In the genomic region with DNA sequence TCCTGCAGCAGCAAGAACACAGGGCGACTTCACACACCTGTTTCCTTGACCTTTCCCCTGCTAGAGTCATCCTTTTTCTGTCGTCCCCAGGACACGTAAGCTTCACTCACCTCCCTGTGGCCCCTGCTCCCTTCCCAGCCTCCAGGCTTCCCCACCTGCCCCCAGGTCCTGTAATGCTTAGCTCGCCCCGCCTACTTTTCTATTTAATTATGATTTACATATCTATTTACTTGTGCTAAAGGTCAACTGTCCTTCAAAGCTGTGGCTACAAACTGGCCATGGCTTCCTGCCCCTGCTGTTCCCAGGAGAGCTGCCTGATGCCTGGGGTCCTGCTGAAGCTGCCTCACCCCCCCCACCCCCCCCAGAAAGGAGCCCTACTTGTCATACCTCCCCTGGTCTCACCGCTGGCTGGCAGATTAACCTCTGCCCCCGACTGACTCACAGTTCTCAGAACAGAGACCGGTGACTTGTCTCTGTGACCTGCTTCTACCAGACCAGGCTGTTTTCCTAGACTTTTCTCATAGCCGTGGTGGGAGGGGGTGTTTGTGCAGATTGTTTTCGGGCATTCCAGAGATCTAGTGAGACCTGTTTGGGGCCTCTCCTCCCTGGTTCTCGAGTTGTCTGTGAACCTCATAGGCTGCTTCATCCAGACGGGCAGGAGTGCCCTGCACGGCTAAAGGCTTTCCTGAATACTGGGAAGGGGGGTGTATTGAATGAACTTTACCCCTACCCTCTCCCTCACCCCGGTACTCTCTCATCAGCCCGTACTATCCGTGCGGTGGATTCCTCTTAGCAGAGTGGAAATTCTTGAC, we compare ENCODE assay signal across 9 mouse cellular contexts. TPM values are rescaled to one million over a fixed set of nuclear protein-coding genes. Genes with fewer than 3 reads are reported as not detected.
DNase-seq lines count a peak whose midpoint lies in the region; ATAC-seq and TF ChIP-seq lines count a peak whose summit lies in the region.
"Had no signal": no experiment of that assay in that cellular context is flagged by ENCODE, and none has a peak within 500 bp of the region (broad histone marks: within the 10 kb centered on the region; RNA-seq: fewer than 3 reads in every experiment).

No protein-coding gene starts in this region.

- no peak overlapping the region for H3K9ac ChIP-seq in lung, embryonic 14.5 days
- 0 out of 2 replicates have a peak overlapping the region, but pooled peaks have one; percentile 29 for H3K9ac ChIP-seq in hindbrain, embryonic 13.5 days
- H3K9ac ChIP-seq in limb, embryonic 13.5 days: no peak overlapping the region
- H3K9ac ChIP-seq in stomach, postnatal 0 days (ENCODE audit: low read length): peak overlapping the region; percentile 47; the same call in 1 of the 2 replicates

- intact Hi-C loops in left cerebral cortex, postnatal 14 days (cut with DNase I): no loop called here

- no peaks in the 10 kb centered on the region for H3K9me3 ChIP-seq in lung, embryonic 14.5 days (ENCODE audit: low read depth, low read length)
- H3K9me3 ChIP-seq in hindbrain, embryonic 13.5 days: no peaks in the 10 kb centered on the region
- no peaks in the 10 kb centered on the region for H3K9me3 ChIP-seq in limb, embryonic 13.5 days
- H3K9me3 ChIP-seq in stomach, postnatal 0 days (ENCODE audit: control insufficient read depth, low read length): no peaks in the 10 kb centered on the region

- TF ChIP-seq CTCF in lung, embryonic 14.5 days (IDR thresholded peaks at IDR 0.05; ENCODE audit: low read depth): no peak
- no peak for TF ChIP-seq CTCF in lung, adult 2 months (IDR thresholded peaks at IDR 0.05; ENCODE audit: insufficient read depth, low read length)
- no peak for TF ChIP-seq CTCF in stomach, postnatal 0 days (IDR thresholded peaks at IDR 0.05; ENCODE audit: low read depth)

- no peaks in the 10 kb centered on the region for H3K36me3 ChIP-seq in lung, embryonic 14.5 days (ENCODE audit: insufficient read depth)
- no peaks in the 10 kb centered on the region for H3K36me3 ChIP-seq in hindbrain, embryonic 13.5 days
- H3K36me3 ChIP-seq in limb, embryonic 13.5 days: no peaks in the 10 kb centered on the region
- no peaks in the 10 kb centered on the region for H3K36me3 ChIP-seq in stomach, postnatal 0 days (ENCODE audit: control insufficient read depth, insufficient read depth, low read length)

- no peak overlapping the region for H3K4me2 ChIP-seq in lung, embryonic 14.5 days
- H3K4me2 ChIP-seq in hindbrain, embryonic 13.5 days: no peak overlapping the region
- H3K4me2 ChIP-seq in limb, embryonic 13.5 days (replicated peaks): peak overlapping the region; percentile 19; the same call in 1 of the 2 replicates
- peak overlapping the region; percentile 35 for H3K4me2 ChIP-seq in stomach, postnatal 0 days (replicated peaks; ENCODE audit: low read depth)

- H3K4me3 ChIP-seq in lung, embryonic 14.5 days (ENCODE audit: low read depth, low read length): no peak overlapping the region
- no peak overlapping the region for H3K4me3 ChIP-seq in lung, adult 2 months (replicated peaks; ENCODE audit: extremely low read depth, low read depth, low read length)
- no peak overlapping the region for H3K4me3 ChIP-seq in hindbrain, embryonic 13.5 days
- H3K4me3 ChIP-seq in limb, embryonic 13.5 days: no peak overlapping the region
- H3K4me3 ChIP-seq in stomach, postnatal 0 days (ENCODE audit: low read depth, low read length): no peak overlapping the region; the same call in 1 of the 2 replicates

- no peak for TF ChIP-seq EP300 in stomach, postnatal 0 days (optimal IDR thresholded peaks at IDR 0.05)

- no peaks in the 10 kb centered on the region for H3K4me1 ChIP-seq in lung, embryonic 14.5 days (ENCODE audit: insufficient read depth)
- no peaks in the 10 kb centered on the region for H3K4me1 ChIP-seq in lung, adult 2 months (ENCODE audit: control insufficient read depth, insufficient read depth, low read length)
- peaks cover 28% of the 10 kb centered on the region for H3K4me1 ChIP-seq in hindbrain, embryonic 13.5 days (replicated peaks)
- H3K4me1 ChIP-seq in limb, embryonic 13.5 days: peaks cover 25% of the 10 kb centered on the region
- 0 out of 2 replicates have a peak, but pooled peaks cover 2% of the 10 kb centered on the region for H3K4me1 ChIP-seq in stomach, postnatal 0 days (replicated peaks; ENCODE audit: control insufficient read depth, insufficient read depth)

- 24% methylated on average over 17 of the region's 17 CpGs for WGBS in lung, embryonic 14.5 days
- 55% methylated on average over 17 of the region's 17 CpGs for WGBS in lung, adult 2 months
- WGBS in hindbrain, embryonic 13.5 days: 25% methylated on average over 17 of the region's 17 CpGs
- WGBS in limb, embryonic 13.5 days: 26% methylated on average over 17 of the region's 17 CpGs
- 23% methylated on average over 17 of the region's 17 CpGs for WGBS in stomach, postnatal 0 days

- H3K27me3 ChIP-seq in lung, embryonic 14.5 days (ENCODE audit: insufficient read depth, low read length): no peaks in the 10 kb centered on the region
- H3K27me3 ChIP-seq in hindbrain, embryonic 13.5 days: no peaks in the 10 kb centered on the region
- H3K27me3 ChIP-seq in limb, embryonic 13.5 days: no peaks in the 10 kb centered on the region
- no peaks in the 10 kb centered on the region for H3K27me3 ChIP-seq in stomach, postnatal 0 days (ENCODE audit: control insufficient read depth, insufficient read depth, low read length)

- TF ChIP-seq POLR2A in lung, adult 2 months (IDR thresholded peaks at IDR 0.05; ENCODE audit: borderline replicate concordance, extremely low read depth, low read depth, low read length): no peak

- peak; percentile 70 for ATAC-seq in lung, embryonic 14.5 days (ENCODE audit: insufficient read depth)
- ATAC-seq in hindbrain, embryonic 13.5 days (ENCODE audit: low FRiP score): 0 out of 2 replicates have a peak, but pooled peaks have one; percentile 25
- ATAC-seq in limb, embryonic 13.5 days (ENCODE audit: low FRiP score, low read depth): no peak; the same call in 1 of the 2 replicates
- peak; percentile 87 for ATAC-seq in stomach, postnatal 0 days (ENCODE audit: low FRiP score, low TSS enrichment)
- ATAC-seq in inflammation-experienced regulatory T-cells, adult 6 months: no peak

- H3K27ac ChIP-seq in lung, embryonic 14.5 days (ENCODE audit: low read depth): no peak overlapping the region
- H3K27ac ChIP-seq in hindbrain, embryonic 13.5 days: peak overlapping the region; percentile 13; the same call in 1 of the 2 replicates
- no peak overlapping the region for H3K27ac ChIP-seq in limb, embryonic 13.5 days
- H3K27ac ChIP-seq in stomach, postnatal 0 days (replicated peaks): peak overlapping the region; percentile 73

- peak; percentile 28 for DNase-seq in lung, embryonic 14.5 days
- DNase-seq in lung, adult 2 months: no peak
- DNase-seq in stomach, postnatal 0 days (ENCODE audit: low spot score): peak; percentile 72
- no peak for DNase-seq in cerebellum, adult 11-12 months
- no peak for DNase-seq in left cerebral cortex, postnatal 14 days (ENCODE audit: low spot score in 2 of 2)

RNA-seq across cellular contexts. Expression of a gene that starts 51.9 kb away (rescaled TPM):
- 5.5 and 7.0 TPM in 2 replicates for polyA plus RNA-seq in lung, embryonic 14.5 days (2014; fragmentation: Nextera tagmentation; extraction: Ambion mirVana)
- 5.9 and 9.0 TPM in 2 replicates for polyA plus RNA-seq in lung, adult 2 months (2012; rRNA removed)
- polyA plus RNA-seq in hindbrain, embryonic 13.5 days (2015; fragmentation: Nextera tagmentation; extraction: Ambion mirVana): 18.9 and 20.7 TPM in 2 replicates
- 8.1 and 8.6 TPM in 2 replicates for polyA plus RNA-seq in limb, embryonic 13.5 days (2015; fragmentation: Nextera tagmentation; extraction: Ambion mirVana)
- 4.3 and 4.7 TPM in 2 replicates for polyA plus RNA-seq in stomach, postnatal 0 days (2015; fragmentation: Nextera tagmentation; extraction: Ambion mirVana)
- 1 to 10 TPM in 2 of 3 experiments, not detected in 1; 1.4 to 2.2 TPM for polyA plus RNA-seq in inflammation-experienced regulatory T-cells, adult 6 months (2017; shearing (Covaris generic))
- 10 to 100 TPM; 45.8 to 49.3 TPM for total RNA-seq in left cerebral cortex, postnatal 14 days (2021)
- total RNA-seq: MEL had no signal

Comparison
In these comparisons a context has a peak if more than half of its experiments do, and no peak if none do; other contexts are left out.
1. DNase-seq: peak in lung, embryonic 14.5 days (single experiment) and stomach, postnatal 0 days (single experiment); none in lung, adult 2 months (single experiment), cerebellum, adult 11-12 months (single experiment) and left cerebral cortex, postnatal 14 days (0 of 2).
2. ATAC-seq: peak in lung, embryonic 14.5 days (single experiment), hindbrain, embryonic 13.5 days (single experiment) and stomach, postnatal 0 days (single experiment); none in limb, embryonic 13.5 days (single experiment) and inflammation-experienced regulatory T-cells, adult 6 months (single experiment).
3. H3K27ac ChIP-seq: peak in hindbrain, embryonic 13.5 days (single experiment) and stomach, postnatal 0 days (single experiment); none in lung, embryonic 14.5 days (single experiment) and limb, embryonic 13.5 days (single experiment).
4. H3K4me2 ChIP-seq: peak in limb, embryonic 13.5 days (single experiment) and stomach, postnatal 0 days (single experiment); none in lung, embryonic 14.5 days (single experiment) and hindbrain, embryonic 13.5 days (single experiment).
5. H3K9ac ChIP-seq: peak in hindbrain, embryonic 13.5 days (single experiment) and stomach, postnatal 0 days (single experiment); none in lung, embryonic 14.5 days (single experiment) and limb, embryonic 13.5 days (single experiment).